Mouse (Mus musculus) heart, postnatal 0 days (tissue): ENCODE measurements around the gene Lrrc8c.

Source experiments
- CTCF ChIP-seq: IDR thresholded peaks from 2 replicates; pipeline ENCODE4 v1.5.1; 2016; ENCODE audit warnings: antibody characterized with exemption, control low read depth, low read depth
- EP300 ChIP-seq: IDR thresholded peaks from 2 replicates; pipeline ENCODE4 v1.6.1; 2016; ENCODE audit warnings: antibody characterized with exemption, low read depth

DNA sequence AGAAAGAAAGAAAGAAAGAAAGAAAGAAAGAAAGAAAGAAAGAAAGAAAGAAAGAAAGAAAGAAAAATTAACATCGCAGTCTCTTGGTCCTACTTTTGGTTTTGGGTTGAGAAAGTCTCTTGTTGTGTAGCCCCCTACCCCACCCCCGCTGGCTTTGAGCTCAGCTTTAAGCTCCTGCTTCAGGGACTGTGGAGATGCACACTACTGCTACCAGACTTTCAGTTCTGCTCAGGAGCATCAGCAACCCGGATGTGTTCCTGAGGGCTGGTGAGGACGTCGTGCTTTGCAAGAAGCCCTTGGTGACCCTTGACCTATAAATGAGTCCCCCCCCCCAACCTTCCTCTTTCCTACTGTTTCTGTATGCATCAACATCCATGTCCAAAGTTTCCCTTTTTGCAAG, 97.3 kb downstream of the Lrrc8c start:
- TF ChIP-seq CTCF (no peak), EP300 (no peak)
